Mouse (Mus musculus) olfactory bulb, adult 2 months (tissue): ENCODE data around the gene Rgl2.

Experiments
- CTCF ChIP-seq: fragments of 200-500 bp; IDR thresholded peaks from 2 replicates; pipeline ENCODE4 v1.5.1; 2012; ENCODE audit warnings: low read depth, mild to moderate bottlenecking, low read length, moderate library complexity; ENCODE audit not compliant: insufficient read depth
- POLR2A ChIP-seq: fragments of 200-500 bp; IDR thresholded peaks from 2 replicates; pipeline ENCODE4 v1.6.1; 2012; ENCODE audit warnings: mild to moderate bottlenecking, low read depth, low read length, moderate library complexity; ENCODE audit not compliant: insufficient read depth

DNA sequence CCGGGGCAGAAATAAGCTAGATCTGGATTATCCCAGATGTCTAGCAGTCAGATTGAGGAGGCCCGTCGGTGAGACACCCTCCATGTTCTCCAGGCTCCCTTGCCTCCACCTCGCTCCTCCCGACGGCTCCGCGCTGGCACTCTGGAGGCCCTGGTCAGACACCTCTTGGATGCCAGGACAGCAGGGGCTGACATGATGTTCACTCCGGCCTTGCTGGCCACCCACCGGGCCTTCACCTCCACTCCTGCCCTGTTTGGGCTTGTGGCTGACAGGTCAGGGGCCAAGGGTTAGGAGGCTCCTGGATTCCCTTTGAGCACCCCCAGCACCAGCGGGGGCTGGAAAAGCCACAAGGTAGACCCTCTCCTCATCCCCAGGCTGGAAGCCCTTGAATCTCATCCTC is 2.6 kb downstream of the Rgl2 start:
- TF ChIP-seq CTCF (no peak), POLR2A (no peak)
